Mouse (Mus musculus): ENCODE results near the gene Mvb12b. TPM values are rescaled to one million over a fixed set of nuclear protein-coding genes. Genes with fewer than 3 reads are reported as not detected.
A peak's percentile ranks its signal among the peaks of the same experiment; 100 is the strongest.

Mvb12b gene
- total RNA-seq, 2 experiments from 2014 or later = 74.6 to 78.4 TPM

DNA sequence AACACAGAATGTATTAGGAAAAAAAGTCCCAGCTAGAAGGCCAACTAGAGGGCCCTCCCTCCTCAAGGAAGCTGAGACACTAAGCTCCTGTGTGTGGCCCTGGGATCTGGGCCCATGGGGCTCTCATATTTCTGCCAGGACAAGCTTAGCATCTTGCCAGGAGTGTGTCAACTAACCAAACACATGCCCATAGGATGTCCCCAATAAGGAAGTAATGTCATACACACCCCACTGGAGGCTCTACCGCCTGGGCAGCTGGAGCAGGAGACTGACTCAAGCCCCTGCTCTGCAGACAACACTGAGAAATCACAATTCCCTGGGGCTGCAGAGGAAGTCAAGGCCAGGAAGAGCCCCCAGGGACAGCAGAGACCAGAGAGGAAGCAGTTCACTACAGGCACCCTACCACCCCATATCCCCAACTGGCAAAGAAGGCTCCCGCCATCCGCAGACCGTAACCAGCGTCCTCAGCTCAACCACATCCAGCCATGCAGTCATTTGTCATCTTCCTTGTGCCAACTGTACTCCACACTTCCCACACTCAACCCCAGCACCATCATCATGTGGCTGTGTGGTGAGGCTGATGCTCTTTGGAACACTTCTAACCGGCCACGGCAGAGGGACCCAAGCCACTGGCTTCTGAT lies 3.0 kb downstream of the Mvb12b start:
- TF ChIP-seq CTCF (IDR thresholded peaks at IDR 0.05) = no peak; the same call in 1 of the 2 replicates
- peak overlapping the region; percentile 9; the same call in 1 of the 2 replicates for H3K27ac ChIP-seq
- intact Hi-C loops (cut with DNase I) = no loop called here
- H3K4me3 ChIP-seq = no peak overlapping the region
- DNase-seq (ENCODE audit: extremely low spot score in 1 of 2, low spot score in 2 of 2) = peak in 1 of 2 experiments; percentile 25

DNA sequence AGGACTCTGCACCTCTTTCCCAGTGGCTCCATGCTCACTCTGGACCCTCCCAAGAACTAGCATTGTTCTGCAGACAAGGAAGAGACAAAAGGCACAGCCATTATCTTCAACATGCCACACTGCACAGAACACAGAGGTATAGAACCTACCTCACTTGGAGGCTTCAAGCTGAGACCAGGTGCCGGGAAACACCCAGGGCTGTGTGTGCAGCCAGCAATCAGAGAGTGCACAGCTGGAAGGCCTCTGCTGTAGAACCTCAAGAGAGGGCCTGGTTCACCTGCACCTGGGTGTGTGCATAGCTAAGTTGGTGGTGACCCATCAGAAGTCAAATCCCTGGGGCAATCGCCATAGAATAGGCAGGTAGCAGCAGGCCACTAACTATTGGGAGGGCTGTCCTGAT lies 8.5 kb downstream of the Mvb12b start:
- no peak overlapping the region for H3K27ac ChIP-seq
- TF ChIP-seq CTCF (IDR thresholded peaks at IDR 0.05) = no peak
- no peak for DNase-seq (ENCODE audit: extremely low spot score in 1 of 2, low spot score in 2 of 2)
- no peak overlapping the region for H3K4me3 ChIP-seq
- intact Hi-C loops (cut with DNase I) = no loop called here

DNA sequence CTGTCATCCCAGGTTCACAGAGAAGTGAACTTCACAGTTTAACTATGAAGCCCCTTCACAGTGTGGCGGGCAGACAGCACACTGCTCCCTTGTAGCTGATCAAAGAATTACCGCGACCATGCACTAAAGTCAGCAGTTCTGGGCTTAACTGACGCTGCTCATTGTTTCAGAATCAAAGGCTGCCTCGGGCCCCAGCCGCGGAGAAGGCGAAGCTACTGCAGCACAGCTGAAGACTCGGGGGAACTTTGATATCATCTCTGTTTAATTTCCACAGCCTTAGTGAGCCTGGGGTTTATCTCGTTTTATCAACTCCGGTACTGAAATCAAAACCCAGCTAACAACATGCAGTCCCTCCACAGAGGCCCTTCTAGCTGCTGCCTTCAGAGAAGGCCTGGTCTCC lies 9.3 kb downstream of the Mvb12b start:
- intact Hi-C loops (cut with DNase I) = no loop called here
- no peak for TF ChIP-seq CTCF (IDR thresholded peaks at IDR 0.05)
- H3K4me3 ChIP-seq = no peak overlapping the region
- no peak overlapping the region for H3K27ac ChIP-seq
- DNase-seq (ENCODE audit: extremely low spot score in 1 of 2, low spot score in 2 of 2) = no peak

DNA sequence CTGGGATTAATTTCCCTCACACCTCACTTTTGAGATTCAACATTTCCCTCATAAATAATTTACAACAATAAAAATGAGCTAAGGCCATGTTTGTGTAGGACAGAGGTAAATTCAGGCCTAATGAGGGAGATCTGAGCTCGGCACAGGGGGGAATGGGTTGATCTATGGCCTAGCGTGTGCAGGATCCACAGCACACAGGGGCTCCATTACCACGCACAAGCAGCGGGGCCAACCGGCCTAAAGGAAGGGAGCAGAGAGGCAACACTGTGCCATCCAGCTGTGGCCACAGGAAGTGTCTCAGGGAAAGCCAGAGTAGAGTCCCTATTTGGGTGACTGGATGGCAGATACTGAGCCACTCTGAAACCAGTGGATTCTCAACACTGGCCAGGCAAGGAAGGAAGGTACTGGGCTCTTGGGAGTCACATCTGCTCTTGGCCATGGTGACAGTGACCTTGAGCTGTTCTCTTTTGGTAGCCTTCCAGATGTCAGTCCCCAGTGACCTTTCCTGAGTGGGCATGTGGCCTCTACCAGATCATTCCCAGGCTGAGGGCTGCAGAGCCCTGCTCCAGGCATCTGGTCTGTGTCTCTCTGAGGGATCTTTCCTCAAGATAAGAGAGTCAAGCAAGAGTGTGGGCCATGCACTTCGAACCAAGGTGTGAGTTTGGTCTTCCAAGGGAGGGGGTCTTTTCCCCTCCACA lies 9.9 kb downstream of the Mvb12b start:
- H3K4me3 ChIP-seq = no peak overlapping the region
- intact Hi-C loops (cut with DNase I) = no loop called here
- DNase-seq (ENCODE audit: extremely low spot score in 1 of 2, low spot score in 2 of 2) = no peak
- TF ChIP-seq CTCF (IDR thresholded peaks at IDR 0.05) = no peak
- peak overlapping the region; percentile 29; the same call in 1 of the 2 replicates for H3K27ac ChIP-seq

DNA sequence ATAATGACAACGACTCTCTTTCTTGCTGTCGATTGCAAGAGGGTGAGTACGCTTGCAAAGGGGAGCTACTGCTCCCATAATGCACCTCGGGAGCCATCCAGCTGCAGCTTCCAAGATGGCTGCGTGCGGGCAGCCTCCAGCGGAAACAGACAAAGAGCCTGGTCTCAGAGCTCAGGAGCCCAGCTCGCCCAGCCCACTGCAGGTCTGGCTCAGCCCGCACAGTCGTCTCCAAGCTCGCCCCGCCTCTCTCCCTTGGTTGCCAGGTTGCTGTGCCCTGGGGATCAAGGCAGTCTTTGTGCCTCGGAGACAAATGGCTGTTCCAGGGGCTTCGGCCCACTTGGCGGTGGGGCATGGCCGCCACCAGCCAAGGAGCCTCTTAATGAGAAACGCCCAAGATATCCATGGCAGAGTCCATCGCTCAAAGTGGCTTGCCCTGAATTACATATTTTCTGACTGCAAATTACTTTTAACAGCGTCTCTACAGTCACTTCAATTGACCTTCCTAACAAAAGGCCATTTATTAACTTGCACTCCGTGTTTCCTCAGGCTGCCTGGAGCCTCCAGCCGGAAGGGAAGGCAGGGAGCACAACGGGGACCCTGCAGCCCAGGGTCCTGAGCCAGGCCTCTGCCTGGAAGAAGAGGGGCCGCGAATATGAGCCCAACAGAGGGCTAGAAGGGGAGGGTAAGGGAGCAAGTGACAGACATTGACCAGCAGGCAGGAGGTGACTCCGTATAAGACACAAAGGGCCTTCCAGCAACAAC lies 11.0 kb downstream of the Mvb12b start:
- DNase-seq (ENCODE audit: extremely low spot score in 1 of 2, low spot score in 2 of 2) = peak; percentile 62 to 83
- no peak for TF ChIP-seq CTCF (IDR thresholded peaks at IDR 0.05)
- intact Hi-C loops (cut with DNase I) = no loop called here
- Histone ChIP-seq H3K4me3 (0 out of 2 replicates have a peak overlapping the region, but pooled peaks have one; percentile 7), H3K27ac (peak overlapping the region; percentile 66)

DNA sequence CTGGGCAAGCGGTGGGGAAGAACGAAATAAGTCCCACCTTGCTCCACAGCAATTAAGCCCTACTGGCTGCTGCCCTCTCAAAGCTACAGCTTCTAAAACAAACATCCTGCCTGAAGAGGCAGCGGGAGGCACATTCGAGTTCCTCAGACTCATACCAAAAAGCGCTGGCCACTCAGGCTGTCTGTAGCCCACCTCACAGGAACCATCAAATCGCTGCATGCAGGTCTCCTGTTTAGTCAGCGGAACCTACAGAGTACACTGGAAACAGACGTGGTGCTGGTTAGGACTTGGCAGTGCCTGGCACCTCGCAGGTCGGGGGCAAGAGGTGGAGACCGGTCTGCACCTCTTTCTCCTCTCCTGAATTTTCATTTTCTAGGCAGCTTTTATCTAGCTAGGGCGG lies 12.2 kb downstream of the Mvb12b start:
- Histone ChIP-seq H3K27ac (no peak overlapping the region; the same call in 1 of the 2 replicates), H3K4me3 (no peak overlapping the region)
- intact Hi-C loops (cut with DNase I) = no loop called here
- DNase-seq (ENCODE audit: extremely low spot score in 1 of 2, low spot score in 2 of 2) = no peak
- TF ChIP-seq CTCF (IDR thresholded peaks at IDR 0.05) = no peak

DNA sequence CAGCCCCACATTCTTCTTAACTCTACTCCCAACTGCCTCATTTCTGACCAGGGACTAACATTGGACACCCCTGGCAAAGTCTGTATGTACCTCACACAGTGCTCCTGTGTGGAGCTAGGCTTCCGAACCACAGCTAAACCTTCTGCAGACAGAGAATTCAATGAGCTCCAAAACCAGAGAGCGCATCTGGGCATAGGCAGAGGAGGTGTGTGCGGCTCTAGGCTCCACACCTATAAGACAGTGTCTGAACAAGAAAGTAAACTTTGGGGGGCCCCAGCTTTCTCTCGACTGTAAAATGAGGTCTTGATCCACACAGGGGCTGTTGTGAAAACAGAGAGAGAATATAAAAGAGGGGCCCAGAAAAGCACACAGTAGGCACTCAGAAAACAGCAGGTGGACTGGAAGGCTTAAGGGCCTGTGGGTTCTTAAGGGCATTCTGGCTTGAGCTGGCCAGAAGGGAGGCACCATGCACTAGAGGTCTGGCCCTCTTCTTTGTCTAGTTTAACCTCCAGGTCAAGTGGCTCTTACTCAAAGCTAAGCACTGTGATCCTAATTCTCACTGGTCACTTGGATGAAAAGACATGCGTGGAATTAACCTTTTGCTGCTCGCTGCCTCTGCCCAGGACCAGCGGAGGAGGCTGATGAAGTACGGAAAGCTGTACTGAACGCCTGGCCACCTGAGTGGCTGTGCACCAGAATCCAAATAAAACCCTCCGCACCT lies 12.7 kb downstream of the Mvb12b start:
- intact Hi-C loops (cut with DNase I) = no loop called here
- H3K27ac ChIP-seq = no peak overlapping the region
- DNase-seq (ENCODE audit: extremely low spot score in 1 of 2, low spot score in 2 of 2) = no peak
- H3K4me3 ChIP-seq = no peak overlapping the region
- no peak for TF ChIP-seq CTCF (IDR thresholded peaks at IDR 0.05)

DNA sequence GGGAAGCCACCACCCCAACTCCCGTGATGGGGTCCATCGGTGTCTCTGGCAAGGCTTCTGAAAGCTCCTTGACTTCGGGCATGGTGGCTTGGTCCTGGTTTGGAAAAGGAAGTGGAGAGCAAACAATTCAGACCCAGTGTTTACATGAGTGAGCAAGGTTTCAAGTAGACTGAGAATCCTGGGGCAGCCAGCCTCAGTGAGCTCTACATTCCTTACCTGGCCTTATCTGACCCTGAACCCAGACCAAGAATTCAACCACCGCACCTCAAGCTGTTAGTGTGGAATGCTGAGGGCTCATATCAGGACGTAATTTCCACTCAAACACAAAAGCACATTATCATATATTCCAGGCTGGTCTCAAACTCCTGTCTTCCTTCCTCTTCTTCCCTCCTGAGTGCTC lies 13.4 kb downstream of the Mvb12b start:
- intact Hi-C loops (cut with DNase I) = no loop called here
- no peak for TF ChIP-seq CTCF (IDR thresholded peaks at IDR 0.05)
- Histone ChIP-seq H3K4me3 (no peak overlapping the region), H3K27ac (no peak overlapping the region)
- no peak for DNase-seq (ENCODE audit: extremely low spot score in 1 of 2, low spot score in 2 of 2)

DNA sequence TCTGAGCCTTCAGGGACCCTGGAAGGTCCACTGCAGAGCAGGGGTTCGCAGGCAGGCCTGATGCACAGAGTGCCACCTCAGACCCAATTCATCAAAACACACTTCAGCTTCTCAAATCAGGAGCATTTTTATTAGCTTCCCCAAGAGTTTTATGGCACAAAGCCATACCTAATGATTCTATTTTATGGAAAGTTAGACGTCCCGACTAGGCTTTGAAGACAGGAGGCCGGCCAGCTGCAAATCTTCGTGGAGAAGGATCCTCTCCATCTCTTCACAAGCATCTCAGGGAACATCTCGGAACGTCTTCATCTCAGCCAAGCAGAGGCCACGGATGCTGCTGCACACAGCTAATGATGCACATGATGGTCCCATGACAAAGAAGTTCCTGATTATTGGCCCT lies 14.2 kb downstream of the Mvb12b start:
- no peak overlapping the region for H3K27ac ChIP-seq
- TF ChIP-seq CTCF (IDR thresholded peaks at IDR 0.05) = no peak
- no peak overlapping the region for H3K4me3 ChIP-seq
- intact Hi-C loops (cut with DNase I) = no loop called here
- DNase-seq (ENCODE audit: extremely low spot score in 1 of 2, low spot score in 2 of 2) = no peak

DNA sequence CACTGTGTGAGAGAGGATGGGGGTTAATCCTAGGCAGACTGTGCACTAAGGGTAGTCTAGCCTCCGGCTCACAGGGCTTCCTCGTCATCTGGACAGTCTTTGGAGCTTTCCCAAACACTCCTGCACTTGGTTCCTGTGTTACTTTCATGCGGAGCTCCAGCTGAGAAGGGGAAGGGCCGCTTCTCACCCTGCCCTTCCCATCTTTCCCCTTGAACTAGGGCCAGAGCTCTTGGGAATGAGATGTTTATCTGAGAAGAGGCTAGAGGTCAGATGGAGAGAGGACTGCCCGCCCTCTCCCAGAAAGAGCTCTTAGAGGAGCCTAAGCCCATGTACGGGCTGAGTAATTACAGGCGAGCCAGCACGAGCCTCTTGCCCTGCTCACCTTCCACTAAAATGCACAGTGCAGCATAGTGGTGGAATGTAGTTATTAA lies 14.9 kb downstream of the Mvb12b start:
- Histone ChIP-seq H3K27ac (no peak overlapping the region), H3K4me3 (no peak overlapping the region)
- no peak for DNase-seq (ENCODE audit: extremely low spot score in 1 of 2, low spot score in 2 of 2)
- intact Hi-C loops (cut with DNase I) = no loop called here
- TF ChIP-seq CTCF (IDR thresholded peaks at IDR 0.05) = no peak

DNA sequence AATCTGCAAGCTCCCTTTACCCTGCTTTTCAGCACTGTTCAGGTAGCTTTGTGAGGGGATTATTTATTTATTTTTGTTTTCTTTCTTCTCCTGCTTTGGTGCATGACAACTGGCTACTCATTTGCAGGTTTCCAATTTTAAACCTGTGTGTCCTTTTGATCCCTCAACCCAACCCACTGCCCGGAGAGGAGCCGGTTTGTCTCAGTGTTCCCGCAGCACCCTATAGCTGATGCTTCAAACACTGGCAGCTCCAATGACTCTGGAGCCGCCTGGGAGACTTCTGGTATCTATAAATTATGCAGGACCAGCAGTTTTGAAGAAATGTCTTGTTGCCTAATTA lies 16.6 kb downstream of the Mvb12b start:
- Histone ChIP-seq H3K4me3 (no peak overlapping the region), H3K27ac (no peak overlapping the region; the same call in 1 of the 2 replicates)
- no peak for DNase-seq (ENCODE audit: extremely low spot score in 1 of 2, low spot score in 2 of 2)
- TF ChIP-seq CTCF (IDR thresholded peaks at IDR 0.05) = no peak
- intact Hi-C loops (cut with DNase I) = no loop called here

All from left cerebral cortex, adult 2 months (tissue).